Mouse (Mus musculus): ENCODE results near the gene Med21. TPM values are rescaled to one million over a fixed set of nuclear protein-coding genes. Genes with fewer than 3 reads are reported as not detected.
A peak's percentile ranks its signal among the peaks of the same experiment; 100 is the strongest.

Med21 gene
- total RNA-seq, 2 experiments from 2014 or later = 37.6 to 37.7 TPM

DNA sequence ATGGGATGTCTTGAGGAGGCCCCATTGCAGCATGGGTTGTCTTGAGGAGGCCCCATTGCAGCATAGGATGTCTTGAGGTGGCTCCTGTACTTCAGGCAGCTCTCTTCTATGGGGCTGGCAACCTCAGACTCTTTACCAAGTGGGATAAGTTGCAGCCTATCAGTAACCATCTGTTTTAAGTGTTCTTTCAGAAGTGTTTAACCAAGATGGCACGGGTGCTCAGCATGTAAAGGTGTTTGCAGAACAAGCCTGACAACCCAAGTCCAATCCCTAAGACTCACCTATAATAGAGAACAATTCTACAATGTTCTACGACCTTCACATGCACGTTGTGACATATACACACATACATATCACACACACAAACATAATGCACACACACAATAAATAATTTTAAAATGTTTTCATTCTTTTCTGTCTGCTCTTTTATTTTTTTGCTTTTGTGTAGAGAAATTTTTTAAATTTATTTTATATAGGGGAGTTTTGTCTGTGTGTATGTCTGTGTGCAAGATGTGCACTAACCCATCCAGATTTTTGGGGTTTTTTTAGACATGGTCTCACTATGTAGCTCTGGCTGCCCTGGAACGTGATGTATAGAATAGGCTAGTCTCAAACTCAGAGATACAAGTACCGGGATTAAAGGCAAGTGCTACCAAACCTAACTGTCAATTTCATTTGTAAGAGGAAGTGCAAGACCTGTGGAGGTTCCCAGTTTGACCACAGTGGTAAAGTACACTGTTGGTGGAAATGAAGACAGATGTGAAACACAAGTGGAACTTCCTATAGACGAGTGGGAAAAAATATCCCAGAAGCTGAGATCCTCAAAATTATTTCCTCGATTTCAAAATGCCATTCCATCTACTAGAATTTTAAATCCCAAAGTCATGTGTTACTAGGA is 2.0 kb upstream of the Med21 start:
- no peak for DNase-seq

DNA sequence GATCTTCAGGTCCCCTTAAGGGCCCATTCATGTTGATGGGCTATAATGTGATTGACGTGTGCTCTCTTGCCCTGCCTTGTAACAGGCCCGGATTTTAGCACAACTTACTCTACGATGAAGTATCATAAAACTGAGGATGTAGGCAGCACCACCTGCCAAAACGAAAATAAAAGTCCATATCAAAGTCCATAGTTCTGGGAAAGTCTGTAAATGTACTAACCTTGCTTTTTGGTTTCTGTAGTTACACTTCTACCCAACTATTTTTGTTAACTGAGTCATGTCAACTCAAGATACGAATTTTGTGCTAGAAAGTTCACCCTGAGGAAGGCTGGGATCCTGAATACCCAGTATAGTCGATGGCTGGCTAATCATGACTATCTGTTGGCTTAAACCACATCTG is 1.4 kb upstream of the Med21 start:
- no peak for DNase-seq

DNA sequence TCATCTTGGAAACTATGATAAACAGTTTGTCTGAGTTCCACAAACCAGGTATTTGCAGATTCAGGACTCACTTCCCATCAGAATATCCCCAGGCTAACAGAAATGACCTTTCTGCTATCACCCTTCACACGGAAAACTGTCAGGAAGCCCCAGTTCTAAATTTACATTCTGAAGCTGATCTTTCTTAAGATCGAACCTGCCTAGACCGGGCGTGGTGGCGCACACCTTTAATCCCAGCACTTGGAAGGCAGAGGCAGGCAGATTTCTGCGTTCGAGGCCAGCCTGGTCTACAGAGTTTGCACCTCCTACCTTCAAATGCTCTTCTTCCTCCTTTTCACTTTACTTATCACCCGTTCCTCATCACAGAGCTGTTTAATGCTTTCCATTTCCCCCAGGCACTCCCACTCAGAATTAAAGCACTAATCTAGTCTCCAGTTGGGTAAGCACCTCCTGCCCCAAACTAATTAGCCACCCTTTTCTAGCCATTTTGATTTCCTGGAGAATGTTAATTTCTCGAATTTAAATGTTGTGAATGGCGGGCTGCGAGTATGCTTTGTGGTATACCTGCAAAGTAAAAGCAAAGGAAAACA is 631 bp upstream of the Med21 start:
- no peak for DNase-seq

DNA sequence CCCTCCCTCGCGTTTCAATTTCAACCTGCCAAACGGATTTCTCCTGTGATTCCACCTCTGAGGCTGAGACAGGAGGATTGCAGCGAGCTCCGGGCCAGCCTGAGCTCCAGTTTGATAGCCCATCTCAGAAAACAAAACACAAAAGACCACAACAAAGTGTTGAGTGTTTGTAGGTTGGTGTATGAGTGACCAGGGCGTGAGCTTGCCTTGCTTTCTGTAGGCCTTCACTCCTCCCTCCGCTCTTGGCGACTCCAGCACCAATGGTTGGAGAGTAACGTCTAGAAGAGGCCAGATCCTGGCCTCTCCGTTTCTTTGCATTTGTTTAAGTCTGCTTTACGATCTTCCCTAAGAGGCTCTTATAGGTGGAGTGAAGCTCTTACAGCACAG is 830 bp downstream of the Med21 start:
- DNase-seq = no peak

DNA sequence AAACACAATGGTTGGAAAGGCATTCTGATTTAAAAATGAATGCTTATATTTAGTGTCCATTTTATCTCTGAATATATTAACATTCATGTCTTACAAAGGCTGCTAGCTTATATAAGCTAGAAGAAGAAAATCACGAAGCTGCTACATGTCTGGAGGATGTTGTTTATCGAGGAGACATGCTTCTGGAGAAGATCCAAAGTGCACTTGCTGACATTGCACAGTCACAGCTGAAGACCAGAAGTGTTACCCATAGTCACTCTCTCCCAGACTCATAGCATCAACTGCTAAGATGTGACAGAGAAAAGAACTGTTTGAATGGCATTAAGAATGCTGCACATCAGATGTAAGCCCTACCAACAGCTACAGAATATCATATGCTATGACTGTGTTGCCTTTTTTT is 7.7 kb downstream of the Med21 start:
- DNase-seq = no peak

DNA sequence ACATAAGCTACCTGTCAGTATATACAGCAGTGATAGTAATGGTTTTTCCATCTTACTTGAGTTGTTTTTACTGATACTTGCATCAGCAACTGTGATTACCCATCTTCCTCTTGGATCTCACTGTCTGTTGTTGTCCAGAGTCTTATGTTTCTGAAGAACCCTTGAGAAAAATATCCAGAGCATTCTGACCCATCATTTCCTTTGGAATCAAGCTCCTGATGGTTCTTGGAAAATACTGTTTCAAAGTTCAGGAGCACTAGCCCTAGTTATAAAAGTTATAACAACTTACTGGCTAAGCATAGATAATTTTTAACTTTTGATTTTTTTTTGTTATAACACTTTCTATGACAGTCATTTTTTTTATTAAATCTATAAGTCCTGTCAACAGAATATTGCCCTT is 9.1 kb downstream of the Med21 start:
- DNase-seq = no peak

DNA sequence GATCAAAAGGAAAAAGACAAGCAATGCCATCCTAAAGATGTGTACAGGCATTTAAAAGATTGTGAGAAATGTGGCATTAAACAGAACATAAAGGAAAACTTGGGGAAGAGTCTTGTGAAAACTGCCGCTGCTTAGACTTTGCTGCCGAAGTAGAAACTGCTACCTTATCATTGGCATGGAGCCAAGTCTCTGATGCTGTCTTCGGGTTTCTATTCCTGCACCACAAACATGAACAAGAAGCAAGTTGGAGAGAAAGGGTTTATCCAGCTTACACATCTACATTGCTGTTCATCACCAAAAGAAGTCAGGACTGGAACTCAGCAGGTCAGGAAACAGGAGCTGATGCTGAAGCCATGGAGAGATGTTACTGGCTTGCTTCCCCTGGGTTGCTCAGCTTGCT is 10.8 kb downstream of the Med21 start:
- DNase-seq = no peak

DNA sequence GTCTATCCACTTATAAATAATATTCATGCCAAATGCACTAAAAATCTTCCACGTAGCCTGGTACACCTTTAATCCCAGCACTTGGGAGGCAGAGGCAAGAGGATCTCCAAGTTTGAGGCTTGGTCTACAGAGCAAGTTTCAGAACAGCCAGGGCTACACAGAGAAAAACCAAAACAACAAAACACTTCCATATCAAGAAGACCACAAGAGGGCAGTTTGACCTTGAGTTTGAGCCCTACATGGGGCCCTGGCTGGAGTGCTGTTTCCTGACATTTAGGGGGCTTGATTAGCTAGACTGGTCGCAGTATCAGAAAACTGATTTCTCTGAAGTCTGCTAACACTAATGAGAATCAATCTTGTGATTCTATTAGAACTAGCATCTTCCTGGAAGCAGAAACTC is 18.2 kb downstream of the Med21 start:
- no peak for DNase-seq

DNA sequence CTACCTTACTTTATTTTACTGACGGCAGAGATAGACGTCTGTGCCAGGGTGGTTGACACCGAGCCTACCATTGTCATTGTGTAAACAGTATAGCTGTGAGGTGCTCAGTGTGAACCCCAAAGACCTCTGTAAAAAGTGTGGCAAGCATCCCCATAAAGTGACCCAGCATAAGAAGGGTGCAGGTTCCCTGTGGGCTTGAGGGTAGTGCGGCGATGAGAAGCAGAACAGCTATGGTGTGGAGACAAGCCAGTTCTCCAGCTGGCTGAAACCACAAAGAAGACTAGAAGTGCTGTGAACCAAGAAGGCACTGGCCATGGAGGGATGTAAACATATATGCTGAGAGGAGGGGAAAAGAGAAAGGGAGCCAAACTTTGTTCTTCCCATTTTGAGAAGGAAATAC is 19.3 kb downstream of the Med21 start:
- no peak for DNase-seq

DNA sequence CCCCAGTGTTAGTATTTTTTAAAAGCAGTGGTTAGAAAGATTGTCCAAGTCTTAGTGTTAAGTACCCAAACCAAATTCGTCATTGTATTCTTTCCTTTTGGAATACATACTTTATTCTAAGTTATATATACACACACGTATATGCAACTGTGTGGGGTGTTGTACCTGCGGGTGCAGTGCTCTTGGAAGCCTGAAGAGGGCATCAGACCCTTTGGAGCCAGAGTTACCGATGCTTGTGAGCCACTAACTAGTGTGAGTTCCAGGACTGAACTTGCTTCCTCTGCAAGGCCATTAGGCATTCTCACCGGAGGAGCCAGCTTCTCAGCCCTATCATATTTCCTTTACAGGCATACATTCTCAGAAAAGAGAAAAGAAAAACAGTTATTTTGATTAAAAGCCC is 20.3 kb downstream of the Med21 start:
- DNase-seq = peak; percentile 20

DNA sequence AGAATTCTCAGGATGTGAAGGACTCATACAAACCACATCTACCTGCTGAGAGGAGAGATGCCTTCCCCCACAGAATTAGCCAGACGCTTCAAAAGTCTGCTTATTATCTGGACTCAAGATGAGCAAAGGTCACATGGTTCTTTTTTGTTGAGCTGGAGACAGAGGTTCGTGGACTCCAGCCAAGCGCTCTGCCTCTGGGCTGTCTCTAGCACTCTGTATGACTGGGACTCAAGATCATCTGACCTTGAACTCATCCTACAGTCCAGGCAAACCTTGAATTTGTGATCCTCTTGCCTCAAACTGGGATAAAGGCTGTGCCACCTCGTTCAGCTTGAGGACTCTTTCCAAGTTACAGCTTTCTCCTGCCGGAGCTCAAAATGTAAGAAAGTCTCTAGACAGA is 21.8 kb downstream of the Med21 start:
- no peak for DNase-seq

DNA sequence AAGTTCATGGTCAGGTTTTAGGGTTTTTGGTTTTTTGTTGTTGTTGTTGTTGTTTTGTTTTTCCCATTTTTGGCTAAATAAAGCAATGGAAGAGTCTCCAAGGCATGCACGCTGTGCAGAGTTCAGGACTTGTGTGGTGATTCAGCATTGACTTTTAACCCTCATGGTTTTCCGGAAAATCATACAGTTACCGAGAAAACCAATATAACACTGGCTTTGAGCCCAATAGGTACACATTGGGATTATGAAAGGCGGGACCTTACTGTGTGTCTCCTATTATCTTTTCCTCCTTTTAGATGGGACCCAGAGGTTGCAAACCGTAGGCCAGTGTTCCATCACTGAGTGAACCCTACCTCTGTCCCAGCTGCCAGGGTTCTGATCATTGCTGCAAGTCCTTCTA is 22.6 kb downstream of the Med21 start:
- no peak for DNase-seq

DNA sequence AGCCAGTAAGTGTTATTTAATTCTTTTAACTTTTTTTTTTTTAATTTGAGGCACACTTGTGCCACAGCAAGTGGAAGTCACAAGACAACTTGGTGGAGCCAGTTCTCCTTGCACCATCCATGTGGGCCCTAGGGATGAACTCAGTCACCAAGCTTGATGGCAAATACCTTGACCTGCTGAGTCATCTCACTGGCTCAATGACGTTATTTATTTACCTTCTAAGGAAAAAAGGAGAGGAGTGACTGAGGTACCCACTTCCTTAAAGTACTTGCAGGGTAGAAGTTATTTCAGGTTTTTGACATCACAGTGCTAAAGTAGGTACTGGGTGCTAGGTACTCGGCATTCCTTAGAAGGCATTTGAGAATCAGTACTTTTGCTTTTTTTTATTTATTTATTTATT is 23.1 kb downstream of the Med21 start:
- DNase-seq = no peak

DNA sequence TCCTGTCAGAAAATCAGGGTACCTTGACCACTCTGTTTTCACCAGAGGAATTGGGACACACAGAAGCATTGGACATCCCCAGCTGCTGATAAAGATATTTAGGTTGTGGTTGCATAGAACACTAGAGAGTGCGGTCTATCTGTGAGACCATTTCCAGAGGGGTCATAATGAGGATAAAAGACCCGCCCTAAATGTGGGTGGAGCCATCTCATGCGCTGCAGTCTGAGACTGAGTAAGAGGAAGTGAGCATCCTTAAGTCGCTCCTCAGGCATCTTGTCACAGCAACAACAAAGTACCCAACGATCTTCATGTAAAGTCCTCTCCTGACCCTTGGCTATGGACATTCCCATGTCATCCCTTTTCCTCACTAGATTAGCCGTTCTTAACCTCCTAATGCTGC is 24.5 kb downstream of the Med21 start:
- no peak for DNase-seq

DNA sequence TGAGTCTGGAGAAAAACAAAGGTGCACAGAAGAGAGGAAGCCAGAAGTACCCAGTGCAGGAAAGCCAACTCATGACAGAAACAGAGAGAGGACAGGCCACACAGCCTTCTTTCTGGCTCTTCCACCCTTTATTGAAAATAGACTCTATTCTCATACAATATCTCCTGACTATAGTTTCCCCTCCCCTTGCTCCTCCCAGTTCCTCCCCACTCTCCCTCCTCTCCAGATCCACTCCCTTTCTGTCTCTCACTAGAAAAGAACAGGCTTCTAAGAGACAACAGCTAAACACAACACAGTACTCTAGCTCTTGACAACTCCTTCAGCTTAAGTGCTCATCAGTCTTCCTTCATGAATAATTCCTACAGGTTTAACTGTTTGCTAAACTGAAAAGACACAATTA is 26.3 kb downstream of the Med21 start:
- no peak for DNase-seq

DNA sequence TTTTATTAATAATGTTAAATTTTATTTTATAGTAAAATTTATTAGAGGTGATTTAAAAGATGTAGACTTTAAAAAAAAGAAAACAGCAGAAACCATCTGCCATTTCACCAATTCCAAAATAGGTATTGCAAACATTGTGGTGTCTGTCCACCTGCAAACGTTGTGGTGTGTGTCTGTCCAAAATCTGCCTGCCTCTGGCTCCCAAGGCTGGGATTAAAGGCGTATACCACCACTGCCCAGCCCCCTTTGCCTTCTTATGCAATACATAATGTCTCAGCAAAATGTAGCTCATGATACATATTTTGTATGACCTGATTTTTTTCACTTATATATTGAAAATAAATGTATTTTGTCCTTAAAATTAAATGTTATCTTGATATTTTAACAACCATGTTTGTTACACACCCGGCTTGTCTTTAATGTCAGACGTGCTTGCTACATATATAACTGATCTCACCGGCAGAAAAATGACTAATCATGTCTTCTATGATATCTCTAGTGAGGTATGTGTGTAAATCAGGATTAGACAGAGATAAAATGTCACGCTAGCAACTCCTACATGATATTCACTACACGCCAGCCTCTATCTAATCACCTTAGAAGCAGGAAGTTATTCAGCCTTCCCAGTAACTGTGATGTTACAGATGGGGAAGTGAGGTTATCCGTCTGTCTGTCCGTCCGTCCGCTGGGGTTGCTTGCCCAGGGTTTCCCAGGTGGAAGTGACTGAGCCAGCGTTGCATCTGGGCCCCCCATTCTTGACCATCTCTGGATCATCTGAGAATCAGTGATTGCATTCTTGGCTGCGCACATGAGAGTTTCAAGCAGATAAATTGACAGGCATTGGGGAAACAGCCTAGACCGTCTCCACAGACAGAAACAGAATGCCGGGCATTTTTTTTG is 28.9 kb downstream of the Med21 start:
- no peak for DNase-seq

DNA sequence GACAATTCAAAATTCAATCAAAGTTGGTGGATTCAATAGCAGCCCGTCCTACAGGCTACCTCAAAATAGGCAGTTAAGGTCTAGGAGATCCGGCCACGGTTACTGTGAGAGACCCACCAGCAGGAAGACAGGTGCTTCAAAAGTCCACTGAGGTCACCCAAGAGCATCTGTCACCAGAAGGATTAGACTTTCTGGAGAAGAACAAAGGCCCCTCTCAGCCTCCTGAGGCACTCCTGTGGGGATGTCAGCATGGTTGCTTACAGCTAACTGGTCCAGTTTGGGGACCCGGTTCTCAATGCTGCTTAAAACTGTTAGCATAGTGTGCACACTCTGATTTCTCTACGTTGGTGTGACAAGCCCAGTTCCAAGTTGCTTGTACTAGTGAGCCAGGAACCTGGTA is 29.8 kb downstream of the Med21 start:
- no peak for DNase-seq

DNA sequence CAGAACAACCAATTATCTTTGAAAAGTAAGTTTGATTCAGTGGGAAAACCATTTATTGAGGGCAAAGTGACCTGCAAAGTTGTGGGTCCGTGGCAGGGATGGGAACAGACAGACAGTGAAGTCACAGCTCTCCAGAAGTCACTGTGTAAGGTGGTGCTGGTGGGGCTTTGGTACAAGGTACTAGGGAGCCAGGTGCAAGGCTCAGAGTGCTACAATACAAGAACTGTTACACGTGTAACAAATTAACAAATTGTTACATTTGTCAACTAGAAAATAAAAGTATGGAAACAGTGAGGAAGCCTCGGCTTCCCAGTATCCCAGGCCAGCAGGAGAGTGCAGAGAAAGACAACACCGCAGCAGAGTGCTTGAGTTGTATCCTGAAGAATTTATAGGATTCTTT is 31.3 kb downstream of the Med21 start:
- no peak for DNase-seq

DNA sequence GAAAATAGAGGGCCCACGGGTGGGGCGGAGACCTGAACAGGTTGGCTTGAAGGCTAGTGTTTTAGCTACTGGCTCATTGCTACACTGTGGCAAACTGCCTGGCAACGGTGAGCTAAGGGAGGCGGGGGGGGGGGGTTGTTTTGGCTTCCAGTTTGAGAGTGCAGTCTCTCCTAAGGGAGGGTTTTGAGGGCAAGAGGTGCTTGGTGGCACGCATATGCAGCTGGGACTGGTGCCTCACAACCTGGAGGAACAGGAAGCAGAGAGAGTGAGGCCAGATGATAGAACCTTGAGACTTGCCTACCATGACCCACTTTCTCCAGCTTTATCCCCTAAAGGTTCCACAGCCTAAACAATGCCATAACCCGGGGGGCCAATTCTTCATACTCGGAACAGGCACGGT is 32.1 kb downstream of the Med21 start:
- DNase-seq = no peak

DNA sequence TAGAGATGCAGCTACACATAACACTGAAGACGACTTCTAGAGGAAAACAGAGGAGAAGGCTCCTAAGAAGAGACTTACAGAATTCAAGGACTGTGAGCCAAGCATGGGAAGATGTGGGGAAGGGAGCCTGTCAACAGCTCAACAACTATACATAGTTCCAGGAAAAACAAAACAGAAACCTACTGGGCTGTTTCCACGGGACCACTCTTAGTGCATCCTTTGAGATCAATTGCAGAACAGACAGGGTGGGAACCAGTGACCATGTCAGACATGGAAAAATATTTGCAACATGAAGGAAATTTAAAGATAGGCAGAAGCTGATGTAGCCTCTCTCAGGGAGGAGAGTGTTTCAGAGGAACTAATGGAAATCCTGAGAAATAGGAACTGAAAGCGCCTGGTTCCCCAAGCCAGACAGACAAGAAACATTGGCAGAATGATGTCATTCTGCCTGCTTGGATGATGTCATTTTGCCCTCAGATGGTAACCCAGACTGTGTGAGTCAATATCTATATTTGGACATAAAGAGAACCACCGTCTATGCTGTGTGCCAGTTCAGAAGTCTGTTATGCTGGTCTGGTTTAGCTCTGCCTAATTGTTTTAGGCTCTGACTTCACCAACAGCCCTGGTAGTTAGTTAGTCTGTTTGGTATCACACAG is 32.7 kb downstream of the Med21 start:
- DNase-seq = no peak

DNA sequence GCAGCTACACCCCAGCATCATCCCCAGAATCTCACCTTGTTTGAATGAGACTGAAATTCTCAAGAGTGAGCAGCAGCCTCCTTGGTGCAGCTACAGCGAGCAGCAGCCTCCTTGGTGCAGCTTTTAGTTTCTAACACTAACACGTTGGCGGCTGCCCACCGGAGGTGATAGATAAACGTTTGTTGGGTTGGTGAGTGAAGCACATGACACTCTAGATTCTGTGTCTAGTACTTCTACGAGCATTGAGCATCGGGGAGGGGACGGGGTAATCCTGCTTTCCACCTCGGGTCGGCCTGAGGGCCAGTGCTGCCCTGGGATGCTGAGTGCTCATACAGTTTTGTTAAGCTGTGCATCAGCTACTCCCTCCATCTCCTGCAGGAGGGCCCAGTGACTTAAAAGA is 34.6 kb downstream of the Med21 start:
- DNase-seq = no peak

All from gastrocnemius, postnatal 25 days (tissue).